Mouse (Mus musculus) lung, embryonic 16.5 days (tissue): ENCODE data around the gene Setd2. TPM values are rescaled to one million over a fixed set of nuclear protein-coding genes. Genes with fewer than 3 reads are reported as not detected.

Source experiments
- ATAC-seq: fragments of 200-750 bp; cut with Nextera tagmentation; 2 replicates; pipeline ENCODE4 v1.8.0; 2017; ENCODE audit warnings: low read depth, mild to moderate bottlenecking, moderate library complexity
- H3K27ac ChIP-seq: fragments of 300-500 bp; sonication (generic); 2 replicates; pipeline ENCODE4 v1.5.1; 2014; ENCODE audit warnings: mild to moderate bottlenecking, control low read depth, low read length
- H3K27me3 ChIP-seq: fragments of 300-500 bp; sonication (generic); 2 replicates; pipeline ENCODE4 v1.6.1; 2014; ENCODE audit warnings: low read depth, low read length, mixed read lengths; ENCODE audit not compliant: control insufficient read depth, insufficient read depth
- H3K36me3 ChIP-seq: fragments of 300-500 bp; sonication (generic); 2 replicates; pipeline ENCODE4 v1.6.1; 2014; ENCODE audit warnings: low read length; ENCODE audit not compliant: control insufficient read depth, insufficient read depth
- H3K4me1 ChIP-seq: fragments of 300-500 bp; sonication (generic); replicated peaks from 2 replicates; pipeline ENCODE4 v1.6.1; 2014; ENCODE audit warnings: low read length, mixed read lengths; ENCODE audit not compliant: control insufficient read depth, insufficient read depth
- H3K4me2 ChIP-seq: fragments of 300-500 bp; sonication (generic); 2 replicates; pipeline ENCODE4 v1.6.1; 2014; ENCODE audit warnings: low read depth, low read length, control low read depth
- H3K4me3 ChIP-seq: fragments of 300-500 bp; sonication (generic); 2 replicates; pipeline ENCODE4 v1.5.1; 2014; ENCODE audit warnings: mild to moderate bottlenecking, low read length, control low read depth
- H3K9ac ChIP-seq: fragments of 300-500 bp; sonication (generic); 2 replicates; pipeline ENCODE4 v1.6.1; 2014; ENCODE audit warnings: low read length, control low read depth
- H3K9me3 ChIP-seq: fragments of 300-500 bp; sonication (generic); 2 replicates; pipeline ENCODE4 v1.6.1; 2016; ENCODE audit warnings: low read length; ENCODE audit not compliant: control insufficient read depth
- WGBS: fragments of 180-500 bp; shearing (Covaris S2); extraction: QIAGEN DNeasy Blood & Tissue Kit; methylation state at CpG from one replicate; pipeline ENCODE4 v1.1.7; 2014; 5-methylcytosine and 5-hydroxymethylcytosine counted together
- polyA plus RNA-seq: library from polyadenylated mRNA; unstranded; fragments of >200 nt; fragmentation: Nextera tagmentation; extraction: Ambion mirVana; gene quantifications from 2 replicates; pipeline ENCODE4 v1.2.1, GENCODE M21; 2015

Gene Setd2
- polyA plus RNA-seq, 1 experiment from 2014 or later: 31.7 TPM

GRCm38 (mm10) chr9:110535114-110535513 is 2.7 kb downstream of the Setd2 start:
- Histone ChIP-seq H3K4me2 (peak overlapping the region; percentile 86; the same call in 1 of the 2 replicates), H3K9ac (no peak overlapping the region), H3K27me3 (no peaks in the 10 kb centered on the region)

GRCm38 (mm10) chr9:110536636-110537035 is 4.2 kb downstream of the Setd2 start:
- Histone ChIP-seq H3K27ac (no peak overlapping the region), H3K4me1 (peaks cover 17% of the 10 kb centered on the region), H3K27me3 (no peaks in the 10 kb centered on the region), H3K4me2 (no peak overlapping the region), H3K9ac (no peak overlapping the region), H3K4me3 (no peak overlapping the region), H3K36me3 (no peaks in the 10 kb centered on the region; the same call in 1 of the 2 replicates), H3K9me3 (no peaks in the 10 kb centered on the region)
- WGBS: 82% methylated on average over 2 of the region's 2 CpGs
- no peak for ATAC-seq

More at GRCm38 (mm10) chr9:110535114-110535513, 2.7 kb downstream of the Setd2 start:
- H3K9me3 ChIP-seq: no peaks in the 10 kb centered on the region
- peak overlapping the region; percentile 5; the same call in 1 of the 2 replicates for H3K4me3 ChIP-seq
- ATAC-seq: no peak
- 67% methylated on average over 2 of the region's 2 CpGs for WGBS
- peaks cover 20% of the 10 kb centered on the region for H3K4me1 ChIP-seq
- H3K36me3 ChIP-seq: no peaks in the 10 kb centered on the region; the same call in 1 of the 2 replicates
- no peak overlapping the region for H3K27ac ChIP-seq

- H3K9ac ChIP-seq: no peak overlapping the region
- H3K27me3 ChIP-seq: no peaks in the 10 kb centered on the region
- peaks cover 17% of the 10 kb centered on the region for H3K4me1 ChIP-seq
- no peak for ATAC-seq
- H3K4me3 ChIP-seq: no peak overlapping the region
- H3K36me3 ChIP-seq: no peaks in the 10 kb centered on the region; the same call in 1 of the 2 replicates
- no peaks in the 10 kb centered on the region for H3K9me3 ChIP-seq
- no peak overlapping the region for H3K27ac ChIP-seq
- H3K4me2 ChIP-seq: no peak overlapping the region
Measured at GRCm38 (mm10) chr9:110538511-110538910, 6.1 kb downstream of the Setd2 start.

- 78% methylated on average over 4 of the region's 4 CpGs for WGBS
Measured at GRCm38 (mm10) chr9:110541988-110542387, 9.6 kb downstream of the Setd2 start.

GRCm38 (mm10) chr9:110548261-110548660 is 15.9 kb downstream of the Setd2 start:
- ATAC-seq: no peak
- no peak overlapping the region for H3K9ac ChIP-seq
- no peaks in the 10 kb centered on the region for H3K4me1 ChIP-seq
- no peak overlapping the region for H3K4me3 ChIP-seq
- H3K9me3 ChIP-seq: no peaks in the 10 kb centered on the region
- peaks cover 53% of the 10 kb centered on the region for H3K36me3 ChIP-seq
- 95% methylated on average over 19 of the region's 19 CpGs for WGBS
- no peak overlapping the region for H3K27ac ChIP-seq
- no peak overlapping the region for H3K4me2 ChIP-seq
- H3K27me3 ChIP-seq: no peaks in the 10 kb centered on the region

More at GRCm38 (mm10) chr9:110541988-110542387, 9.6 kb downstream of the Setd2 start:
- no peak overlapping the region for H3K4me3 ChIP-seq
- H3K9me3 ChIP-seq: no peaks in the 10 kb centered on the region
- ATAC-seq: no peak
- H3K4me2 ChIP-seq: no peak overlapping the region
- H3K27ac ChIP-seq: no peak overlapping the region
- no peaks in the 10 kb centered on the region; the same call in 1 of the 2 replicates for H3K4me1 ChIP-seq
- H3K9ac ChIP-seq: no peak overlapping the region
- H3K27me3 ChIP-seq: no peaks in the 10 kb centered on the region
- H3K36me3 ChIP-seq: peaks cover under 1% of the 10 kb centered on the region; the same call in 1 of the 2 replicates

- peaks cover 30% of the 10 kb centered on the region for H3K36me3 ChIP-seq
- no peak overlapping the region for H3K4me3 ChIP-seq
- H3K27ac ChIP-seq: no peak overlapping the region
- H3K27me3 ChIP-seq: no peaks in the 10 kb centered on the region
- H3K4me1 ChIP-seq: no peaks in the 10 kb centered on the region
- no peak overlapping the region for H3K4me2 ChIP-seq
- no peaks in the 10 kb centered on the region for H3K9me3 ChIP-seq
- ATAC-seq: no peak
- no peak overlapping the region for H3K9ac ChIP-seq
Measured at GRCm38 (mm10) chr9:110568309-110568708, 35.9 kb downstream of the Setd2 start.

GRCm38 (mm10) chr9:110582161-110582560 is 49.8 kb downstream of the Setd2 start:
- no peak for ATAC-seq
- 90% methylated on average over 2 of the region's 2 CpGs for WGBS

GRCm38 (mm10) chr9:110583521-110583920 is 51.1 kb downstream of the Setd2 start:
- no peak overlapping the region for H3K4me3 ChIP-seq
- H3K27ac ChIP-seq: no peak overlapping the region
- no peaks in the 10 kb centered on the region for H3K9me3 ChIP-seq
- no peak overlapping the region for H3K4me2 ChIP-seq
- no peak for ATAC-seq
- no peak overlapping the region for H3K9ac ChIP-seq
- no peaks in the 10 kb centered on the region for H3K4me1 ChIP-seq
- WGBS: 68% methylated on average over 1 of the region's 1 CpGs
- peaks cover 4% of the 10 kb centered on the region; the same call in 1 of the 2 replicates for H3K36me3 ChIP-seq
- H3K27me3 ChIP-seq: no peaks in the 10 kb centered on the region

More at GRCm38 (mm10) chr9:110582161-110582560, 49.8 kb downstream of the Setd2 start:
- Histone ChIP-seq H3K4me2 (no peak overlapping the region), H3K9me3 (no peaks in the 10 kb centered on the region), H3K4me1 (no peaks in the 10 kb centered on the region), H3K36me3 (peaks cover 5% of the 10 kb centered on the region), H3K9ac (no peak overlapping the region), H3K27ac (no peak overlapping the region), H3K4me3 (no peak overlapping the region), H3K27me3 (no peaks in the 10 kb centered on the region)

- no peaks in the 10 kb centered on the region for H3K27me3 ChIP-seq
- H3K9ac ChIP-seq: no peak overlapping the region
- H3K36me3 ChIP-seq: peaks cover 19% of the 10 kb centered on the region
Measured at GRCm38 (mm10) chr9:110611471-110611870, 79.1 kb downstream of the Setd2 start.

GRCm38 (mm10) chr9:110617081-110617480 is 84.7 kb downstream of the Setd2 start:
- H3K27me3 ChIP-seq: no peaks in the 10 kb centered on the region
- no peak overlapping the region for H3K27ac ChIP-seq
- ATAC-seq: no peak
- WGBS: 67% methylated on average over 3 of the region's 3 CpGs
- no peaks in the 10 kb centered on the region for H3K9me3 ChIP-seq
- H3K4me2 ChIP-seq: no peak overlapping the region
- no peak overlapping the region for H3K9ac ChIP-seq
- peaks cover 30% of the 10 kb centered on the region for H3K36me3 ChIP-seq
- H3K4me1 ChIP-seq: no peaks in the 10 kb centered on the region
- no peak overlapping the region for H3K4me3 ChIP-seq

More at GRCm38 (mm10) chr9:110611471-110611870, 79.1 kb downstream of the Setd2 start:
- ATAC-seq: no peak
- H3K4me3 ChIP-seq: no peak overlapping the region
- no peaks in the 10 kb centered on the region for H3K9me3 ChIP-seq
- 87% methylated on average over 3 of the region's 3 CpGs for WGBS
- no peak overlapping the region for H3K4me2 ChIP-seq
- H3K4me1 ChIP-seq: no peaks in the 10 kb centered on the region
- no peak overlapping the region for H3K27ac ChIP-seq
